Mouse (Mus musculus) stomach, embryonic 14.5 days (tissue): ENCODE results near the gene Gm20422. TPM values are rescaled to one million over a fixed set of nuclear protein-coding genes. Genes with fewer than 3 reads are reported as not detected.

Experiments
- ATAC-seq: fragments of 200-750 bp; cut with Nextera tagmentation; 2 replicates; pipeline ENCODE4 v1.8.0; 2017; ENCODE audit warnings: low read depth, moderate TSS enrichment; ENCODE audit not compliant: insufficient number of reproducible peaks, insufficient read depth, low FRiP score
- H3K27ac ChIP-seq: fragments of 300-500 bp; sonication (generic); 2 replicates; pipeline ENCODE4 v1.5.1; 2014; ENCODE audit warnings: mild to moderate bottlenecking, low read length, moderate library complexity, mixed read lengths
- H3K27me3 ChIP-seq: fragments of 300-500 bp; sonication (generic); 2 replicates; pipeline ENCODE4 v1.6.1; 2014; ENCODE audit warnings: low read length, control low read depth, mixed read lengths; ENCODE audit not compliant: control insufficient read depth, insufficient read depth
- H3K36me3 ChIP-seq: fragments of 300-500 bp; sonication (generic); 2 replicates; pipeline ENCODE4 v1.6.1; 2014; ENCODE audit warnings: mild to moderate bottlenecking, control low read depth, low read length, moderate library complexity, mixed read lengths; ENCODE audit not compliant: control insufficient read depth, insufficient read depth
- H3K4me1 ChIP-seq: fragments of 300-500 bp; sonication (generic); 2 replicates; pipeline ENCODE4 v1.6.1; 2014; ENCODE audit warnings: low read length, control low read depth, mixed read lengths; ENCODE audit not compliant: control insufficient read depth, insufficient read depth
- H3K4me2 ChIP-seq: fragments of 300-500 bp; sonication (generic); replicated peaks from 2 replicates; pipeline ENCODE4 v1.6.1; 2014; ENCODE audit warnings: low read depth, low read length, control low read depth
- H3K4me3 ChIP-seq: fragments of 300-500 bp; sonication (generic); 2 replicates; pipeline ENCODE4 v1.5.1; 2014; ENCODE audit warnings: low read depth, low read length, control low read depth
- H3K9ac ChIP-seq: fragments of 300-500 bp; sonication (generic); replicated peaks from 2 replicates; pipeline ENCODE4 v1.6.1; 2014; ENCODE audit warnings: low read depth, mild to moderate bottlenecking, control low read depth, low read length, moderate library complexity, mixed read lengths
- H3K9me3 ChIP-seq: fragments of 300-500 bp; sonication (generic); 2 replicates; pipeline ENCODE4 v1.6.1; 2016; ENCODE audit warnings: low read depth, low read length, control low read depth; ENCODE audit not compliant: control insufficient read depth
- WGBS: fragments of 180-500 bp; shearing (Covaris S2); extraction: QIAGEN DNeasy Blood & Tissue Kit; methylation state at CpG from one replicate; pipeline ENCODE4 v1.1.7; 2014; 5-methylcytosine and 5-hydroxymethylcytosine counted together
- polyA plus RNA-seq: library from polyadenylated mRNA; unstranded; fragments of >200 nt; fragmentation: Nextera tagmentation; extraction: Ambion mirVana; gene quantifications from 2 replicates; pipeline ENCODE4 v1.2.1, GENCODE M21; 2014

The Gm20422 gene
- polyA plus RNA-seq, 1 experiment from 2014 or later, result 0.90 TPM

GRCm38 (mm10) chr8:69799946-69800345, 25.3 kb upstream of the Gm20422 start:
- no peak for ATAC-seq
- no peak overlapping the region for H3K9ac ChIP-seq
- H3K4me2 ChIP-seq, result no peak overlapping the region
- no peaks in the 10 kb centered on the region for H3K9me3 ChIP-seq
- H3K36me3 ChIP-seq, result peaks cover 89% of the 10 kb centered on the region
- WGBS, result 91% methylated on average over 5 of the region's 5 CpGs
- no peak overlapping the region for H3K27ac ChIP-seq
- H3K4me1 ChIP-seq, result no peaks in the 10 kb centered on the region
- no peaks in the 10 kb centered on the region for H3K27me3 ChIP-seq
- no peak overlapping the region for H3K4me3 ChIP-seq

DNA sequence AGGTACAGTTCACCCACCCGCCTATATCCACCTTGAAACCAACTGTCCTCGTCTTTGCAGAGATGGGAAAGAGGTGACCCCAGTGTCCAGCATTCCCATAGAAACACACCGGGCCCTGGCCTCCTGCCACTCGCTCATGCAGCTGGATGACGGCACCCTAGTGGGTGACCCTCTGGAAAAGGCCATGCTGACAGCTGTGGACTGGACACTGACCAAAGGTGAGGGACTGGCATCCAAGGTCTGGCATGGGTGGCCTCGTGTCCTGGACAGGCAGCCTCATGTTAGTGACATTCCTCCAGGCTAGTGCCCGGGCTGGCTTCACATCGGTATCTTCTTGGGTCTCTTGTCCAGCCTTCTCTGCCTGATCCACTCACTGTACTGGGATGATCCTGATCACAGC, 24.6 kb upstream of the Gm20422 start:
- Histone ChIP-seq H3K4me3 (no peak overlapping the region), H3K4me2 (no peak overlapping the region), H3K27me3 (no peaks in the 10 kb centered on the region), H3K9me3 (no peaks in the 10 kb centered on the region), H3K9ac (no peak overlapping the region), H3K4me1 (no peaks in the 10 kb centered on the region), H3K27ac (no peak overlapping the region), H3K36me3 (peaks cover 90% of the 10 kb centered on the region)
- WGBS, result 93% methylated on average over 8 of the region's 8 CpGs
- ATAC-seq, result no peak

DNA sequence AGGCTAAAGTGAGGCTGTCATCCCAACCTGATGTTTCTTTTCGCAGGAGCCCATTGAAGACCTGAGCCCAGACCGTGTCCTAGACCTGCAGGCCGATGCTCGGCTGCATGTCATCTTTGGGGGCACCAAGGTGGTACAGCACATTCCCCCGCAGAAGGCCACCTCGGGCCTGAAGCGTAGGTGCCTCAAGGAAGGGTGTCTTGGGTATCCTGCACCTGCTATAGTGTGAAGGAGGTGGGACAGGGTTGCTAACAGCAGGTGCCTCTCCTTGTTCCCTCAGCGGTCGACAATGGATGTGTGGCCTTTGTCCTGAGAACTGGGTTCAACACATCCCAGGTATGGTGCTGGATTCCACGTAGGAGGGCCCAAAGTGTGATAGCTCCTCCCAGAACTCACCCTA, 23.0 kb upstream of the Gm20422 start:
- no peak for ATAC-seq
- 92% methylated on average over 10 of the region's 10 CpGs for WGBS
- Histone ChIP-seq H3K4me2 (no peak overlapping the region), H3K27me3 (no peaks in the 10 kb centered on the region), H3K9me3 (no peaks in the 10 kb centered on the region), H3K4me1 (peaks cover 1% of the 10 kb centered on the region), H3K36me3 (peaks cover 81% of the 10 kb centered on the region), H3K4me3 (no peak overlapping the region), H3K27ac (no peak overlapping the region), H3K9ac (no peak overlapping the region)

- Histone ChIP-seq H3K27me3 (no peaks in the 10 kb centered on the region), H3K36me3 (peaks cover 72% of the 10 kb centered on the region), H3K4me2 (no peak overlapping the region), H3K4me1 (peaks cover 10% of the 10 kb centered on the region), H3K27ac (no peak overlapping the region), H3K9ac (no peak overlapping the region), H3K9me3 (no peaks in the 10 kb centered on the region), H3K4me3 (no peak overlapping the region)
- 97% methylated on average over 16 of the region's 16 CpGs for WGBS
- ATAC-seq, result no peak
Measured at GRCm38 (mm10) chr8:69796721-69797345, 22.1 kb upstream of the Gm20422 start.

DNA sequence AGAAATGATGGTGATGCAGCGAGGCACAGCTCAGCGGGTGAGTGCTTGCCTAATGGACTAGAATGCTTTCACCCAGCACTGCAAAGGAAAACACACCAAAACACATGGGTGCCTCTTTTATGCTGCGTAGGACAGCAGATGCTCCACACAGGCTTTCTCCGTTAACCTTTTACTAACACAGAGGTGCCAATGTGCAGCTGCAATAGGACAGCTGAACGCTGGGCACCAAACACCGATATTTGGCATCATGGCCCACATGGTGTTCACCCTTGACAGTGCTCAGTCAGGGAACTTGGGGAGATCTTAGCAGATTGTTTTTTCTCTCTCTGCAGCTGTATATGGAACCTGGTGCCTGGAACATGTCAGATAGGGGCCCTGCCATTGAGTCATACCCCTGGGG, 20.2 kb upstream of the Gm20422 start:
- Histone ChIP-seq H3K36me3 (peaks cover 56% of the 10 kb centered on the region), H3K9ac (no peak overlapping the region), H3K4me3 (no peak overlapping the region), H3K9me3 (no peaks in the 10 kb centered on the region), H3K27me3 (no peaks in the 10 kb centered on the region), H3K4me1 (peaks cover 10% of the 10 kb centered on the region), H3K27ac (no peak overlapping the region), H3K4me2 (no peak overlapping the region)
- 93% methylated on average over 6 of the region's 6 CpGs for WGBS
- no peak for ATAC-seq

DNA sequence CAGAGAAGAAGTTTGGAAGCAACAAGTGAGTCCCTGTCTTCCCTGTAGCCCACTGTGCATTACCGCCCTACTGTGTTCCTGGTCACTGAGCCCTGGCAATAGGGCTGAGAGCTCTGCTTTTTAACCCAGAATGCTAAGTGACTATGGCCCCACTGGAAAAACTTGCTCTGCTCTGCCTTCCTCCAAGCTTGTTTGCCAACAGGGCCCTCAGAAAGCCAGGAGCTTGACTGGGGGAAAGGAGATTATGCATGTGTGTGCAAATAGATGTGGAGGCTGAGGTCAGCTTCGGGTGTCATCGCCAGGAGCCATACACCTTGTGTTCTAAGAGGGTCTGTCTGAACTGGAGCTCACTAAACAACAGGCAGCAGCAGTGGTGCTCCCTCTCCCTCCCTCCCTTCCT, 19.4 kb upstream of the Gm20422 start:
- whole genome bisulfite sequencing, result 86% methylated on average over 3 of the region's 3 CpGs
- no peaks in the 10 kb centered on the region for H3K9me3 ChIP-seq
- H3K4me3 ChIP-seq, result no peak overlapping the region
- no peak overlapping the region for H3K27ac ChIP-seq
- no peak overlapping the region for H3K9ac ChIP-seq
- H3K4me1 ChIP-seq, result peaks cover 10% of the 10 kb centered on the region
- H3K27me3 ChIP-seq, result no peaks in the 10 kb centered on the region
- peaks cover 48% of the 10 kb centered on the region for H3K36me3 ChIP-seq
- H3K4me2 ChIP-seq, result no peak overlapping the region
- ATAC-seq, result no peak

DNA sequence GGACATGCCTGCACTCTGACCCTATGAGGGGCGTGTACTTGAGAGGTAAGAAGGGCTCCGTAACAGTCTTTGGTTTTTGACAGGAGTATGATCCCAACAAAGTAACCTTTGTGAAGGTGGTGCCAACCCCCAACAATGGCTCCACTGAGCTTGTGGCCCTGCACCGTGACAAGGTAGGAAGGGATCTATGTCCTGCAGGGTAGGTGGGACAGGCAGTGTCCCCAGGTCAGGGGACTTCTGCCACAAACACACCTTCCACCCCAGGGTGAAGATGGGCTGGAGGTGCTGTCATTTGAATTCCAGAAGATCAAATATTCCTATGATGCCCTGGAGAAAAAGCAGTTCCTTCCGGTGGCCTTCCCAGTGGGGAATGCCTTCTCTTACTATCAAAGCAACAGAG, 19.0 kb upstream of the Gm20422 start:
- no peak overlapping the region for H3K9ac ChIP-seq
- peaks cover 44% of the 10 kb centered on the region for H3K36me3 ChIP-seq
- H3K27ac ChIP-seq, result no peak overlapping the region
- no peaks in the 10 kb centered on the region for H3K9me3 ChIP-seq
- 89% methylated on average over 4 of the region's 4 CpGs for WGBS
- no peaks in the 10 kb centered on the region for H3K27me3 ChIP-seq
- no peak for ATAC-seq
- H3K4me1 ChIP-seq, result peaks cover 10% of the 10 kb centered on the region
- no peak overlapping the region for H3K4me3 ChIP-seq
- H3K4me2 ChIP-seq, result no peak overlapping the region

DNA sequence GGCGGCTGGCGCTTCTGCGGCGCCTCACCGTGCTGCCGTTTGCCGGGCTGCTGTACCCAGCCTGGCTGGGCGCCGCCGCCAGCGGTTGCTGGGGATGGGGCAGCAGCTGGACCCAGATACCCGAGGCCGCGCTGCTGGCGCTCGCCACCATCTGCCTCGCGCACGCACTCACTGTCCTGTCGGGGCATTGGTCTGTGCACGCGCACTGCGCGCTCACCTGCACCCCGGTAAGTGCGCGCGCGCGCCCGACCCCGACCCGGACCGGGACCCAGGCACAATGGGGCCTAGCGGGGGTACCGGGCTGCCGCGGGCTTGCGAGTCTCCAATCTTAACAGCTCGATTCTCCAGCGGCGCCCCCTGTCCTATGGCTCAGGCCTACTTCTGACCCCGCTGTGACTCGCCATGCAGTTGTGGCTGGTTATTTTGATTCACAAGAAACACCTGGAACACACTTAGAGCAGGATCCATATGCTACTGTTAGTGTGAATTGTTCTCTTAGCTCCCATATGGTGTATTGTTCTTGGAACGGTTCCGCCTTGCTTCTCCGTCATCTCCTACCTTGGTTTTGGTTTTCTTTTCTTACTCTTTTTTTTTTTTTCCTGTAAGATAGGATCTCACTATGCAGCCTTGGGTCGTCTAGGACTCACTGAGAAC, 16.9 kb upstream of the Gm20422 start:
- Histone ChIP-seq H3K27me3 (no peaks in the 10 kb centered on the region), H3K4me3 (peak overlapping the region; percentile 95), H3K9me3 (no peaks in the 10 kb centered on the region), H3K9ac (peak overlapping the region; percentile 87), H3K4me1 (peaks cover 10% of the 10 kb centered on the region), H3K4me2 (peak overlapping the region; percentile 79), H3K36me3 (peaks cover 23% of the 10 kb centered on the region), H3K27ac (peak overlapping the region; percentile 66)
- WGBS, result under 1% methylated on average over 48 of the region's 48 CpGs
- ATAC-seq, result peak; percentile 64
